Mouse (Mus musculus) retina, embryonic 14.5 days (tissue): ENCODE results near the gene Hoxb4.
A peak's percentile ranks its signal among the peaks of the same experiment; 100 is the strongest.

Experiments used
- DNase-seq: peaks from one replicate; pipeline ENCODE4 v3.0.0-alpha.2; 2015; ENCODE audit warnings: low spot score

Gene Hoxb4

DNA sequence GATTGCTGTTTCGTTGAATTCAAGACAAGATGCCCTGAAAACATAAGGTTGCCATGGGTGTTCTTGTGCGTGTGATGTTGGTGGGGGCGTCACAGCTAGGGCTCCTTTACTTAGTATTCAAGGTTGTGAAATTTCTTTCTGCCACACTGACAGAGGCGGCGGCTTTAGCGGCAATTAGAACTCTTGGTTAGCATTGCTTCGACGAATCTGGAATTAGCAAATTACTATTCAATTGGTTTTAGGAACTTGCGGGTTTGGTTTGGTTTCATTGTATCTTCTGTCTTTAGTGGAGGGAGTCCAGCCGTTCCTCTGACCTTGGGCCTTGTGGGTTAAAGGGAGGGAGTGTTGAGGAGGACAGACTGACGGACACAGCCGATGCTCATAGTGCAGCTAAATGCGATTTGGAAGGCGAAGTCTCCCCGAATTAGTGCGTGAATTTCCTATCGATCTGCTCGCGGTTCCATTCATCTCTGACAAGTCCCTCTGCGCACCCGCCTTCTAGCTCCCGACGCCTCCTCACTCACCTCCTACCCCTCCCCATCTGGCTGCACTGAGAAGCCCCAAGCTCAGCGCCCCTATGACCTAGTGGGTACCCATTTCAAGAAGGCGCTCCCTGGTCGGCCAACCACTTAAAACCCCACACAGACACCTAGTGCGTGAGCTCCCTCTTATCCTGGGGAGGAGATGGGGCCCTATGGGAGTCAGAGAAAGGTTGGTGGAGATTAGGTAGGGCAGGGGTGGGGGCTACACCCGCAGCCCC, at the start of gene Hoxb4:
Hoxb4 (plus strand) TSS at position 660 of the 760 bp plus-strand sequence.
- DNase-seq, result no peak

- DNase-seq, result no peak
Observed at GRCm38 (mm10) chr11:96269869-96270268, 48.2 kb upstream of the Hoxb4 start.

- no peak for DNase-seq
Observed at GRCm38 (mm10) chr11:96270996-96271540, 47.0 kb upstream of the Hoxb4 start, which contains the start of gene Hoxb9. Gene Hoxb9 (plus strand): TSS chr11:96271457.

- no peak for DNase-seq
Observed at GRCm38 (mm10) chr11:96271541-96272011, 46.5 kb upstream of the Hoxb4 start.

GRCm38 (mm10) chr11:96272024-96272921, 45.8 kb upstream of the Hoxb4 start:
- DNase-seq, result no peak

- DNase-seq, result no peak
Observed at GRCm38 (mm10) chr11:96274428-96274827, 43.6 kb upstream of the Hoxb4 start.

DNA sequence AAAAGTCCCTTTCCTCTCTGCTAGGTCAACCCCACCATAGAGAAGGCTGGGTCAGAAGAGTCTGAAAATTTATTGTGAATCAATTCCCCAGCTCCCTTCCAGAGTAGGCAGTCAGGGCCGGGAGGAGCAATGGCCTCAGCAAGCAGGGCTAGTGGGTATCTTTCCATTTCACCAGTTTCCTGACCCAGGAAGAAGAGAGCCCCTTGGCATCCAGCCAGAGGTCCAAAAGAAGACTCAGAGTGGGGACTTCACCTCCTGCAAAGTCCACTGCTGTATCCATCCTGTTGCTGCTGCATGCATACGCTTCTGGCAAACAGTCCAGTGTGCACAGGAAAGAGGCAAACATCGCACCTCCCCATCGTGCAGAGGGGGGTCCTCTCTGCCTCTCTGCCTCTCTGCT, 42.2 kb upstream of the Hoxb4 start:
- no peak for DNase-seq

DNA sequence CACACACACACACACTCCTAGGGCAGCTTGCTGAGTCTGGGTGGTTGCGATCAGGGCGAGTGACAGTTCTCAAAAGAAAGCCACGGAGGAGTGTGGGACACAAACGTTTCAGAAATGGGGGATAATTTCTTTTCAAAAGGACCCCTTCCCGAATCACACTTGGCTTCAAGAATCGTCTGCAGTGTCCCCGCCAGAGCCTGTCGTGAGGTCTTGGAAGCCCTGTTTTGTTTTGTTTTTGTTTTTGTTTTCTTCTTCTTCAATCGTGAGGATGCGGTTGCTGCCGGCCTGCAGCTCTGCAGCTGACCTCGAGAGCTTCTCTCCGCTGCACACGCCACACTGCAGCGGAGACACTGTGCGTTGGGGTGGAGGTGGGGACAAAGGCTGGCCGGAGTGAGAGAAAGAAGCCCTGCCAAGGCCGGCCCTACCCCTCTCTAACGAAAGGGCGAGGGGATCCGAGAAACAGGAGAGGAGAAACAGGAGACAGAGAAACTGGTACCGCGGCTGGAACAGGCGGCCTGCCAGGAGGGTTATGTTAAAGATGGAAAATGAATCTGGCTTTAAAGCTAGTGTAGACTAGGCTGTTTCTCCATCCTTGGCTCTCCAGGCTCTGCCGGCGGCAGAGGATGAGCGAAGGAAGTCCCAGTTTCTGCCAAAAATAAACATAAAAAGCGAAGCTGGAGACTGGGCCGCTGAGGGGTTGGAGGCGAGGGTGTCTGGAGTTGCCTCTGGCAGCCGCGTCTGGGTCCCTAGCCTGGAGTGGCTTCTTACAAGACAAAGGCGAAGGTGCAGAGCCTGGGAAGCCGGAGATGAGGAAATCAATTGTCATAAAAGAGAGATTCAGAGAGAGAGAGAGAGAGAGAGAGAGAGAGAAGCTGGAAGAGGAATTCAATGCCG, 40.7 kb upstream of the Hoxb4 start:
- no peak for DNase-seq

- no peak for DNase-seq
Observed at GRCm38 (mm10) chr11:96278324-96278723, 39.7 kb upstream of the Hoxb4 start.

- peak; percentile 97 for DNase-seq
Observed at GRCm38 (mm10) chr11:96278773-96279172, 39.3 kb upstream of the Hoxb4 start.

DNA sequence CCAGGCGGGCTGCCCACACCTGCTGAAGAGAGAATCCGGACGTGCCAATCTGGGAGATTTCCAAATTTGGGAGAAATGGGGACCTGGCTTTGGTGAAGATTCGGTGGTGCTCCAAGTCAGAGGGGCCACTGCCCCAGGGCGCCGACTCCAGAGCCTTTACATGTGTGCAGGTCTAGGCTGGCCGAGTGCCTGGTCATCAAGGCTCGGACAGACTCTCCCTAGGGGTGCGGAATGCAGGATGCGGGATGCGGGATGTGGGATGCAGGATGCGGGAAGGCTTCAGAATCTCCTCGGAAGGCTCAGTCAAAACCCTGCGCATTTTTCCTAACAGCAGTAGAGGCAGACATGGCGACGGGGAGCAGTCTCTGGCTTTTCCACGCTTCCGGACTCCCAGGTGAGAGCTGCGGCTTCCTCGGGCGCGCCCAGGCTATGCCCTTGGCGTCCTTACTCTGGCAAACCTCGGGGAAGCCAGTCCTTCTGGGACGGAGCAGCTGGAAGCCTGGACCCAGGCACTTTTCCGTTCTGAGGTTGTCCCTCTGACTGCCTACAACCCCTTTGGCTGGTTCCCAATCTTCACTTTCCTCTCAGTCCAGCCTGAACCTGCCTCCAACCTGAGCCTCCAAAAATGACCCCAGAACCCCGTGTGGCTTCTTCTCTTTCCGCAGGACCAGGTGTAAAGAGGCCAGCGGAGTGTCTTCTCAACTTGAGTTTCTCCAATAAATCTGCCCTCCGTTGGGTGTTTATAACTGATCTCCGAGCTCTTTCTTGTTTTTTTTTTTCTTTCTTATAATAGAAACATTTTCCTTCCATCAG, 38.4 kb upstream of the Hoxb4 start:
- DNase-seq, result no peak

GRCm38 (mm10) chr11:96280399-96281378, 37.4 kb upstream of the Hoxb4 start:
- no peak for DNase-seq

- DNase-seq, result no peak
Observed at GRCm38 (mm10) chr11:96281396-96281795, 36.7 kb upstream of the Hoxb4 start.

DNA sequence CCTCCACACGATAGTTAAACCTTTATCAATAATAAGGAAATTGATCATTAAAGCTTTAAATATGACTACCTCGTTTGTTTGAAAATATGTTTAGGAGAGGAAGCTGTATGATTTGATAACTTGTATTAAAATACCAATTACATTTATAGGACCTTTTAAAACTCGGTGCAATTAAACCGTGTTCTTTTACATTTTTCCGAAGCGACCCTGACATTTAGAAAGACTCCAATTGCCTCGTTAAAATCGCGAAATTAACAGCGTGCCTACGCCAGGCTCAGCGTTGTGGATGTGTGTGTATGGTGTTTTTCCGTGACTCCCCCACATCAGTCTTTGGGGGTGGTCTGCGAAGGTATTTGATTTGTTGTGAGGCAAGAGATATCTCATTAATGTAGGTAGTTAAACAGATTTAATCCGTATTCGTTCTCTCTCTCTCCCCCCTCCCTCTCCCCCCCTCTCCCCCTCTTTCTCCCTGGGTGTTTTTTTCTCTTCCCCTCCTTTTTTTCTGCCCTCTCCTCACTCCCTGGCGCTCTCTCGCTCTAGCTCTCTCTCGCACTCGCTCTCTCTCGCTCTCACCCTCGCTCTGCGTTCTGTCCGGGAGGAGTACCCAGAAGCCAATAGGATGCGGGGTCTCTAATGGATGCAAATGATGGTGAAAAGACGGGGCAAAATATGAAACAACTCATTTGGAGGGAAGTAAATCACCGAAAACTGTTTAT, 36.1 kb upstream of the Hoxb4 start, which contains the start of gene Hoxb8:
Hoxb8 (plus strand) TSS at position 51 of the 716 bp plus-strand sequence.
- no peak for DNase-seq

DNA sequence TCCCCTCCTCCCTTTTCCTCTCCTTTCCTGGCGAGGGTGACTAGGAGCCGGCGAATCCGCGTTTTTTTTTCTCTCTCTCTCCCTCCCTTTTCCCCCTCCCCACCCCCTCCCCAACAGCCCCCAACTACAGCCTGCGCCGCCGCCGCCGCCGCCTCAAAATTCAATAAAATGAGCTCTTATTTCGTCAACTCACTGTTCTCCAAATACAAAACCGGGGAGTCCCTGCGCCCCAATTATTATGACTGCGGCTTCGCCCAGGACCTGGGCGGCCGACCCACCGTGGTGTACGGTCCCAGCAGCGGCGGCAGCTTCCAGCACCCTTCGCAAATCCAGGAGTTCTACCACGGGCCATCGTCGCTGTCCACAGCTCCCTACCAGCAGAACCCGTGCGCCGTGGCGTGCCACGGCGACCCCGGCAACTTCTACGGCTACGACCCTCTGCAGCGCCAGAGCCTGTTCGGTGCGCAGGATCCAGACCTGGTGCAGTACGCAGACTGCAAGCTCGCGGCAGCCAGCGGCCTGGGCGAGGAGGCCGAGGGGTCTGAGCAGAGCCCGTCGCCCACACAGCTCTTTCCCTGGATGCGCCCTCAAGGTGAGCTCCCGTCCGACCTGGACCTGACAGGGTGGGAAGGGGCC, 35.2 kb upstream of the Hoxb4 start:
- DNase-seq, result no peak

DNA sequence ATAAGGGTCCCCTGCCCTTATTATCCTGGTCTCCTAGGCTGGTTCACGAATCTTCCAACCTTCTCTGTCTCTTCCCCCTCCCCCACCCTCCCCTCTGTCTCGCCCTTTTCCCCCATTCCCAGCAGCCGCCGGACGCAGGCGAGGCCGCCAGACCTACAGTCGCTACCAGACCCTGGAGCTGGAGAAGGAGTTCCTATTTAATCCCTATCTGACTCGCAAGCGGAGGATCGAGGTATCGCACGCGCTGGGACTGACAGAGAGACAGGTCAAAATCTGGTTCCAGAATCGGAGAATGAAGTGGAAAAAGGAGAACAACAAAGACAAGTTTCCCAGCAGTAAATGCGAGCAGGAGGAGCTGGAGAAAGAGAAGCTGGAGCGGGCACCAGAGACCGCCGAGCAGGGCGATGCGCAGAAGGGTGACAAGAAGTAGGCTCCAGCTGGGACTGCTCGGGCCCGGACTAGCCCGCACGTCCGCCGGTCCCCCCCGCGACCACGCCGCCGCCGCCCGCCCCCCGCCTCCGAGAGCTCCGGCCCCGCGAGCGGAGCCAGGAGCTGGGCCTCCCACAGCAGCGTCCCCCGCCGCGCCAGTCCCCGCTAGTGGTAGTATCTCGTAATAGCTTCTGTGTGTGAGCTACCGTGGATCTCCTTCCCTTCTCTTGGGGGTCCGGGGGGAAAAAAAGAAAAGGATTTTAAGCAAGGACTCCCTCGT, 33.9 kb upstream of the Hoxb4 start:
- peak; percentile 68 for DNase-seq
